Mouse (Mus musculus) fat pad, adult 2 months (tissue): ENCODE results near the gene Pkd1l3.

Source experiments
- DNase-seq: peaks from one replicate; pipeline ENCODE4 v3.0.0-alpha.2; 2011; ENCODE audit warnings: low read depth, low spot score; ENCODE audit errors: extremely low read depth

Pkd1l3 gene

DNA sequence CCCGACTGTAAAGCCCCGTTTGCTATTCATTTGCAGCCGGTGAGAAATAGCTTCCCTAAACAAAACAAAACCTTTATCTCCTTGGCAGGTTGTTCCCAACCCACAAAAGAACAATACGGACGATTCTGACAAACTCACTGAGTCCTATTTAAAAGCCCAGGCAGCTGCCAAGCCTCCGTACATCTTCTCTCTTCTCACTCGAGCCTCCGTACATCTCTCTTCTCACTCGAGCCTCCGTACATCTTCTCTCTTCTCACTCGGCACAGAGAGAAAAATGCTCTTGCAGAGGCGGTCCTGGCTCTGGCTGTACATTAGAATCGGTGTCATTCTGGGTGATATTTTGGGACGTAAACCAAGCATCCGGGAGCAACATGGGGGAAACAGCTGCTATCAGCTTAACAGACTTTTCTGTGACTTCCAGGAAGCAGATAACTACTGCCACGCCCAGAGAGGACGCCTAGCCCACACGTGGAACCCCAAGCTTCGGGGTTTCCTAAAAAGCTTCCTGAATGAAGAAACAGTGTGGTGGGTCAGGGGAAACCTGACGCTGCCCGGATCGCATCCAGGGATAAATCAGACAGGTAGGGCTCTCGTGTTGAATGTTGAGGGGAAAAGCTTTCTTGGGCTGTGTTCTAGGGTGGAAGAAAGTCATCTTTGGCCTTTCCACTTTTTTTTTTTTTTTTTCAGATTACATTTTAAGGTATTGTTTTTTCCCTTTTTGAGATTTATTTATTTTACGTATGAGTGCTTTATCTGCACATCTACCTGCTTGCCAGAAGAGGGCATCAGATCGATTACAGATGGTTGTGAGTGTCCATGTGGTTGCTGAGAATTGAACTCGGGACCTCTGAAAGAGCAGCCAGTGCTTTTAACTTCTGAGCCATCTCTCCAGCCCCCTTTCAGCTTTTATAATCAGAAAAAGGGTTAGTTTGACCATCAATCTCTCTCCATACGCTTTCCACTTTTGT lies at the start of gene Pkd1l3:
TSS of gene Pkd1l3 (plus strand) at position 275 of the 968 bp plus-strand sequence.
- DNase-seq = no peak

DNA sequence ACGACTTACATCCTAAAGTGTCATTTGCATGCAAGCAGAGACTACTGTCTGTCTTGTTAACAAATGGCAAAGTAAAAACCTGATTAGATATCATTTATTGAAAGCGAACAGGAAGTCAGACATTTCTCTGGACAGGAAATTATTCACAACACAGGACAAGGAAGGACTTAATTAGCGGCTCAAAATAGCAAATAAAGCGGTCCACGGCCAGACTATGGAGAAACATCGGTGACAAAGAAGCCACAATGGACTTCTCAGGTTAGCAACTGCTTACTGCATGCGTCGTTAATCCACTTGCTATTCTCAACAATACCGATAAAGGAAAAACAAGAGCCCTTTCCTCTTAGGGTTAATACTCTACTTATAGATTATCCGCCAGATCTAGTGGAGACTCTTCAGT lies 49.6 kb upstream of the Pkd1l3 start:
- no peak for DNase-seq

DNA sequence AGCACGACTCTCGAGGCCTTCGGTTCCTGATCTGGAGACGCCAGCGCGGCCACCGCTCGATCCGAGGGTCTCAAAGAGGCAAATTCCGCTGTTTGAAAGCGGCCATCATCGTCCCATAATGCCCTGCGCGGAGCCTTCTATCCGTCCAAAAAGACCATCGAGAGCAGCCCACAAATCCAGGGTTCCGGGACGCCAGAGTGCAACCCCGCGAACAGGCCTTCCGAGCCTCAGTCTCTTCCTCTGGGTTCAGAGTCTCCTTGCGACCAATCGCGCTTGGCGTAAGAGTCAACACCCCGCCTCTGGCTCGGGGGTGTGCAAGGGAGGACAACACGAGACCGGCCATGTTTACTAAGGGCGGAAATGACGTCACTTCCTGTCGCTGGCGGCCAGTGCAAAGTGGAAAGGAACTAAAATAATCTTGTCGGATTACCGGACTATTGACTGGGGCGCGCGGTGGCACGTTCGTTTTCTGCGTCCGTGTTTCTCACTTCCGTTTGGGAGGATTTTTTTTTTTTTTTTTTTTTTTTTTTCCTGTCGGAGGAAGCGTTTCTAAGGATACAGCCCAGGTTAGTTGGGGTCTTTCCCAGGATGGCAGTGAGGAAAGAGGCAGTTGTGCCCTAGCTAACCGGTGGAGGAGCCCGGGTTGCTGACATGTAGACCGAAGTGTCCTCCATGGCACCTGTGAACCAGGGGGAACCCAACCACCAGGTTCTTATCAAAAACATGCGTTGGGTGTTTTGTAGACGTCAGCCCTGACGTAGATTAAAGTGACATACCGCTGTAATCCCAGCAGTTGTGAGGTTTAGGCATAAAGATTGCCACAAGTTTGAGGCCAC lies 48.6 kb upstream of the Pkd1l3 start, which contains the start of the genes Dhx38 and Txnl4b:
TSS of gene Dhx38 (minus strand) at position 364 of the 836 bp plus-strand sequence.
TSS of gene Txnl4b (plus strand) at position 395 of the 836 bp plus-strand sequence.
- peak; percentile 99 for DNase-seq

DNA sequence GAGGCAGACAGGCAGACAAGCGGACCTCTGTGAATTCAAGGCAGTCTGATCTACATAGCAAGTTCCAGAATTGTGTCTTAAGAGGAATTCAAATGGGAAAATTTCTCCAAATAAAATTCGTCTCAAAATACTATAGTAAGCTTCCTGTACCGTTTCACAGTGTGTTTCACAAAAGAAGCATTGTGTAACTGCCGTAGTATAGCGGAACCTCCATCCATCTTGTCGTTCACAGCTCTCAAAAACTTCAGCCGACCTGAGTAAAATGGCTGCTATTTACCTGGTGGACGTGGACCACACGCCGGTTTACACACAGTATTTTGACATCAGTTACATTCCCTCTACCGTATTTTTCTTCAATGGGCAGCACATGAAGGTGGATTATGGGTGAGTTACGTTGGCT lies 43.2 kb upstream of the Pkd1l3 start:
- no peak for DNase-seq

DNA sequence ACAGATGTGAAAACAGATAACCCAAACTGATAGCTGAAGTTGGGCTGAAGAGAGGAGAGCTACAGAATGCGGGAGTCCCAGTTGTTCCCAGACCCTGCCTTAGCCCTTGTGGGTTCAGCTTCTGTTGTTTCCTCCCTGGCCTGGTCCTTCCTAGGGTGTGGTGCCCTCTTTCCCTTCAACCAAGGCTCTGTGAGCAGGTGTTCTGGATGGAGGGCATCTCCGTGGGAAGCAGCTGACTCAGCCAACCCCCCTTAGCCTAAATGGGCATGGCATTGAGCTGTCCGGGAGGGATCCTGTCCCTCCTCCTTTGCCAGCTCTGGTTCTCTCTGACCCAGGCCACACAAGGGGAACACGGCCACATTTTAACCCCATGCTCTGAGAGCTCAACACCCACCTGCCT lies 38.0 kb upstream of the Pkd1l3 start:
- DNase-seq = no peak

DNA sequence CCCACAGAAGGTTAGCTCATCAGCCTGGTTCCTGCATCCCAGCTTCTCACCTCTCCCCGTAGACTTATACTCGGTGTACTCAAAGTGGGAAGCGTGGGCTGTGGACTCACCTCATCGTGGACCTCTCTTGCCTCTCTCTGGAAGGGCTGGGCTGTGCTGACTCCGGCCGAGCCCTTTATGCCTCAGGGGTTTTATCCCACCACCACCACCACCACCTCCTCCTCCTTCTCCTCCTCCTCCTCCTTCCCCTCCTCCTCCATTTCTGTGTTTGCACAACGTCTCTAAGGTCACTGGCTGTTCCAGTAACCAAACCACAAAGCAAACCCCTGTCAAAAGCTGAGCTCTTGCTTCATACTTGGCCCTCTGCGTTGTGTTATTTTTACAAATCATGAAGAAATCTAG lies 35.4 kb upstream of the Pkd1l3 start, which contains the start of gene Hp:
TSS of gene Hp (minus strand) at position 273 of the 402 bp plus-strand sequence.
- no peak for DNase-seq

DNA sequence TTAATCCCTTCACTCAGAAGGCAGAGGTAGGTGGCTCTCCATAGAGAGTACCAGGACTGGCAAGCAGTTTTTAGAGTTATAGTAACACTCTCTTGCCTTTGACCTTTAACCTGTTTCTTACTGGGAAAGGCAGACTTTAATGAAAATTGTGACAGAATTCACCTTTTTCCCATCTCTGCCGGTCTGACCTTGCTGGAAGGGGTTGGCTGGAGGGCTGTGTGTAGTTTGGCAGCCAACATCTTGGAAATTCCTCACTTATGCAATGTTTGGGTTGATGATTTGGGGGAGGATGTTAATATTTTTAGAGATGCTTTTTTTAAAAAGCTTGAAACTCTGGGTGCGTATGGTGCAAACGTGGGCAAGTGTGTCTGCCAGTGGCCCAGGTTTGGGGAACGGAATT lies 30.0 kb upstream of the Pkd1l3 start:
- no peak for DNase-seq

DNA sequence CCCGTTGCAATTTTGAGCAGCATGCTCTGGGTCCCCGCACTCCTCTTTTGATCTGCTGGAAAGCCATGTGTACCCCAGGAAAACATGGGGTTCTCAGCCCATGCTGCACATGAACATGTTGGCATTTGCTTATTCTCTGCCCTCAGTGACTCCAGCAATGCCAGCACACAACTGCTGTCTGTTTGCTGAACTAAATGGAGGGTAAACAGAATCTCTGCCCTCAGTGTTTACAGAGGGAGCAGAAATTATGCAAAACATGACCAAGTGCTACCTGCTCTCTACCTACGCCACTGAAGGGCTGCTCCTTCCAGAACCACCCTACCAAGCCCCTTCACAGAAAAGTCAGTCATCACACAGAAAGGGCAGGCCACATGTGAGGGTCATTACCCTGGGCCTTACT lies 29.5 kb upstream of the Pkd1l3 start:
- DNase-seq = no peak

DNA sequence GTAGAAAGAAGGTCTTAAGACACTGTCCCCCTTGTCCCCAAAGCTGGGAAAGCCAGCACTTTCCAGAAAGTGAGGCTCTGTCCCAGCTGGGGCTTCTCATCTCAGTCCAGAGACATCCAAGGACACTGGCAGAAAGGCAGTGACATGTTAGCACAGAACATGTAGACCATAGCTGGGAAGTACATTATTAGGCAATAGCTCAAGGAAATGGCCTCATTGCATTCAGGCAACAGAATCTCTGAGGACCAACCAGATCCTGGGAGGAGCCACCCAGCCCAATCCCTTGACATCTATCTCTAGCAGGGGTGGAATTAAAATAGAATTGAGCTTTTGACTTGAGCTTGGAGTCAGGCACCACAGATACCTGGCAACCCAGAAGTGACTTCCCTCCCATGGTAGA lies 28.7 kb upstream of the Pkd1l3 start:
- no peak for DNase-seq

DNA sequence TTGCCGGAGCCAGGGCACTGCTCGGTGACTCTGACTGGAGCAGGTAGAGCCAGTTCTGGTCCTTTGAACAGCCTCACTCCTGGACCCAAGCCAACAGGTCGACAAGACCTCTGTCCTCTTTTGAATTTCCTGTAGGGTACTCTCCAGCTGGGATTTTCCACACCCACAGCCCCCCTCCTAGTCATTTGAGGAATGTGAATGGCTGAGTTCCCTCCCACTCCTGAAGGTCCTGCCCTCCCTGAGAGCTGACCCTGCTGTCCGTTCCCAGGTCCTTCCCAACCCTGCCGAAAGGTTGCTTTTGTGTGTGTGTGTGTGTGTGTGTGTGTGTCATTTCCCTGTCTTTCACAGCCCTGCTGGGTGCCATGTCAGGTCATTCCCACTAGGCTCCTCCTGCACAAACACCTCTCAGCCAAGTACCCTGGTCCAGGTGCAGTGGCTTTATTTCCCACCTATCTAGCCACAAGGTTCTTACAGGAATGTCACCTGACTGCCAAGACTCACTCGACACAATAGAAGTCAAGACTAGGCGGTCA lies 27.3 kb upstream of the Pkd1l3 start:
- DNase-seq = no peak

DNA sequence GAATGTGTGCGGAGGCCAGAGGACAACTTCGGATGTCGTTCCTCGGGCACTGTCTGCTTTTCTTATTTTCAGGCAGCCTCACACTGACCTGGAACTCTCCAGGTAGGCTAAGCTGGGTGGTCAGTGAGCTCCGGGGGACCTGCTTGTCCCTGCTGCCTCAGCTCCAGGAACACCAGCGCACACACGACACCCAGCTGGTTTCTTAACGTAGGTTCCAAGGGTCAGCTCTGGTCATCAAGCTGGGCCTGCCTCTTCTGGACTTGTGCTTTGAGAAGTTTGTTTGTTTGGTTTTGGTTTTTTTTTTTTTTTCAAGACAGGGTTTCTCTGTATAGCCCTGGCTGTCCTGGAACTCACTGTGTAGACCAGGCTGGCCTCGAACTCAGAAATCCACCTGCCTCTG lies 23.4 kb upstream of the Pkd1l3 start:
- no peak for DNase-seq

DNA sequence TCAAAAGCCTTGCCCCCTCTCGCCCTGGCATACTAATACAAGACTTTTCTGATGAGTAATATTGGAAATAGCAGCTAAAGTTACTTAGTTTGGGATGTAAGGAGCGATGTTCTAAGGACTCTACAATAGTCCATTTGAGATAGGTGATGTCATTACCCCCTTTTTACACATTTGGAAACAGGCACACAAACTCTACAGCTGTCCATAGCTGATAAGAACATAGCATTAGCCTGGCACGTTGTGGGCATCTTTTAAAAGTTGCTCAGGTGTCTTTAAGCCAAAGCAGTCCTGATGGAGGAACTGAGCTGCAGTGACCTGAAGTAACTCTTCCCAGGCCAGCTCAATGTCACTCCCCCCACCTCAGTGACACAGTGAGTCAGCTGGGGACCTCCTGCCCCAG lies 22.9 kb upstream of the Pkd1l3 start:
- no peak for DNase-seq

DNA sequence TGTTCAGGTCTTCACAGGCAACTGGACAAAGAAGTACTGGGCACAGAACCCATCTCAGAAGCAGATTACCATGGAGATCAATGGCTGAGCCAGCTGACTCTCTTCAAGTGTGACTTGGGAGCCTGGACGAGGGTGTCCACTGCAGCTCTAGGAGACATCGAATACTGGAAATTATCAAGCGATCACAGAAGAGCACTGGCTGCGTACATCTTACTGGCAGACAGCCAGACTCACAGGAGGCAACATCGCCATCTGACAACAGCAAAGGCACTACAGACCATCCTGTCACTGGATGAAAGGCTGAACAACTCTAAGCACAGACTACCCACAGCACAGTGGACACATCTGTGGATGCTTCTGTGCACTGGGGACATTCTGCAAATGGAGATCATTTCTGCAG lies 22.2 kb upstream of the Pkd1l3 start:
- DNase-seq = no peak

DNA sequence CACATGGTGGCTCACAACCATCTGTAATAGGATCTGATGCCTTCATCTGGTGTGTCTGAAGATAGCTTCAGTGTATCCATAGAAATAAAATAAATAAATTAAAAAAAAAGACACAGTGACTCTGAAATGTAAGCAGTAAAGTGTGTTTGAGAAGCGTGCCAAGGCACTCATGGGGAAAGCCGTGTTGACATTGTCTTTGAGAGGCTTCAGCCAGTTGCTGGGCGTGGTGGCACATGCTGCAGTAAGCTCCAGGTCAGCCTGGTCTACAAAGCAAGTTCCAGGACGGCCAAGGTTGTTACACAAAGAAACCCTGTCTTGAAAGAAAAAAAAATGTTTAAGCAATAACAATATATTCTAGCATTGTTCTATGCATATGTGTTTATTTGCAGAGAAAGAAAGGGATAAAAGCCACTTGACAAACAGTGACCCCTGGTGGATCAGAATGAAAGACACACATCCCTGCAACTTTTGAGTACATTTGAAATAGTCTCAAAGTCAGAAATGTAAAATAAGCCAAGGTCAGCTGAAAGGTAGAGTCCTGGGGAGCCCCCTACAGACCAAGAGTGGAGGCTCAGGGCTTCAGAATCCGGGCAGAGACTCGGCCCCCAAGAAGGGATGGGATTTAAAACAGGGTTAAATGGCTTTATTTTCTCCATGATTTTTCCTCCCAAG lies 21.1 kb upstream of the Pkd1l3 start:
- DNase-seq = no peak

DNA sequence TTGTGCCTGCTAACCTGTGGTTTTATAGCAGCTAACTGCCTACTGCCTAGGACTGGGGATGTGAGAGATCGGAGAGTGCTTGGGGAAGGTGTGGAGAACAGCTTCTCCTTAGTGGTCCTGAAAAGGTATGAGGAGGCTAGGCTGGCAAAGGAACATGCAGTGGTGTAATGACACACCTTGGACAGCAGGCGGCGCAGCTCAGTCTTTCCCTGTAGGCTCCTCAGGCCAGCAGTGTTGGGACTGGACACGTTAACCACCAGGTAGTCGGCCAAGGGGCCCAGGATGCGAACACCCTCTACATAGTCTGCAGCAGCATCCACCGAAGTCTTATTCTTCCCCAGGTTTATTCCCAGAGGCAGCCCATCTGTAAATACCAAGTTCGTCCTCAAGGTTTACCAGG lies 18.5 kb upstream of the Pkd1l3 start:
- no peak for DNase-seq

DNA sequence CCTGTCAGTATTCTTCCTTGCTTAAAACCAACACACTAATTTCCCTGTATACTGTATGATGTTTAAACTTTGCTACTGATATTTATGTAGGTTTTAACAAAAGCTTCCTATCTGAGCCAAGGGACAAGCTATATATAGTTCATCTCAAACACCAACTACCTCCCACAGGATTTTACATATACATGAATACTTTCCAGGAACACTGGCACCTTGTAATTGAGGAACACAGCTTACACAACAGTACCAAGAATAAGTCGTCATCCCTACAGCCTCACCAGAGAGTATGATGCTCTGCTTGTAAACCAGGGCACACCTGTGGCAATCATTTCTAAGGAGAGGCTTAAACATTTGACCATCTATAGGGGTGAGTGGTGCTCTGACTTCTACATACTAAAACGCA lies 7.6 kb upstream of the Pkd1l3 start:
- no peak for DNase-seq

DNA sequence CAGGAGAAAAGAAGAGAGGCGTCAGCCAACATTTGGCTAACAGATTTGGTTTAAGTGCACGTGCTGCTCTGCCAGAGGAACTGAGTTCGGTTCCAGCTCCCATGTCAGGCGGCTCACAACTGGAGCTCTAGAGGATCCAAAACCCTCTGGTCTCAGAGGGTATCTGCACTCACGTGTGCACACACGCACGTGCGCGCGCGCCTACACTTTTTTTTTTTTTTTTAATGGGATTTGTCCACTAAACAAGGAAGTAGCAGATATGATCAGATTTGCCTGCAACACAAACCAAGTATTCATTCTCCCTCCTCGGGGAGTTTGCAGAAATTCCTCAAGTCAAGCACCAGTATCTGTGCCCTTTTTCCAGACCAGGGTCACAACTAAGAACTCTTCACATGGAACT lies 6.7 kb upstream of the Pkd1l3 start:
- DNase-seq = no peak

DNA sequence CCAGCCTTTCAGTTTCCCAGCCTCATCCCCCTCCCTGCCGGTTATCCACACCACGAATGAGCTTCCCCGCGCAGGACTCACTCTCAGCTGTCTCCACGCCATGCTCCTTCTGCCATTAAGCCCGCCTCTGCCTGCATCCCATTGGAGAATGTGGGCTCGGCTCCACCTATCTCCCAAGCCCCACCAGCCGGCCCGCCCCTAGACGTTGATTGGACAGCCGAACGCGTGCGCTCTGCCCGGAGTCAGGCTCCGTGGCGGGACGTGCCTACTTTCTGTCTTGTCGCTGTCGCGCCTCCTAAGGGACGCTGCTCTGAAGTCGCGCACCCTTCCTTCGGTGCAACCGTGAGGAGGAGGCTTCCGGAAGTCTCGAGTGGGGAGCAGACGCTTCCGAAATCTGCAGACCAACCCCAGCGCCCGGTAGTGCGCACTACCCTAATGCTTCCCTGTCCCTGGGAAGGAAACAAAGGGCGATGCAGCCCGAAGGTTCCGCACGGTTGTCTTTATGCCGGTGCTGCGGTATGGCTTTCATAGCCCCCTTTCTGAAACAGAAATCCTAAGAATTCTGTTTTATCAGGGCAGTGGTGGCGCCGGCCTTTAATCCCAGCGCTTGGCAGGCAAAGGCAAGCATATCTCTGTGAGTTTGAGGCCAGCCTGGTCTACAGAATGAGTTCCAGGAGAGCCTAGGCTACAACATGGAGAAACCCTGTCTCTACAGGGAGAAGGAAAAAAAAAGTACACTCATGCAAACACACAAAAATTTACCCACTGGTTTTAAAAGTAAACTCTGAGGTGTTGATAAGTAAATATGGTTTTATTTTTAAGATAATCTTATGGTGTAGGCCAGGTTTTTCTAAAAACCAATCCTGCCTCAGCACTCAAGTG lies 5.8 kb upstream of the Pkd1l3 start, which contains the start of gene Dhodh:
TSS of gene Dhodh (minus strand) at position 403 of the 882 bp plus-strand sequence.
- DNase-seq = peak; percentile 54

DNA sequence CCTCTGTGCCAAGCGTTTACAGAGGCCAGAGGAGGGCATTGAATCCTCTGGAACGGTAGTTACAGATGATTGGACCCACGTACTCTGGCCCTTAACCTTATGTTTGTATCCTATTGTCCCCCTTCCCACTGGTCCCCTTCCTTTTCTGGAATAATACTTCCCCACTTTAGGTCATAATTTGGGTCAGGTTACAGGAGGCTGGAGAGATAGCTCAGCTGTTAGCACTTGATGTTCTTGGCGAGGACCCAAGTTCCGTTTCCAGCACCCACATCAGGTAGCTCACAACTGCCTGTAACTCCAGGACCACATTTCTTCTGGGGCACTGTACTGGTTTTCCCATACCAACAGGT lies 5.2 kb upstream of the Pkd1l3 start:
- no peak for DNase-seq

DNA sequence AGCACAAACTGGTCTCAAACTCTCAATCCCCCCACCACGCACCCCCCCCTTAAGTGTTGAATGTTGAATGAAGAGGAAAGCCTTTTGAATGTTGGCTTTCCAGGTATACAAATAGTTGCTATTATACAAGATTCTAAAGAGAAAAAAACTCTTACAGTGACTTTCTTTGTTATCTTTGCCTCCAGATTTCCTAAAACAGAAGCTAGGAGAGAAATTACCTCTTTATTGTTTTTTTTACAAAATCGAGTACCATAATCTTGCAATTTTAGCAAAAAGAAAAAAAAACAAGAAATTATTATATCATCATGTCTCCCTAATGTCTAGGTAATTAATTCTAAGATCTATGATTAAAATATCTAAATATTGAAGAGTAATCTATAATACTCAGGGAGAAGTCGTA lies 1.3 kb downstream of the Pkd1l3 start:
- no peak for DNase-seq
